Mouse (Mus musculus) cortical plate, adult 2 months (tissue): ENCODE data around the gene P4ha3.

ENCODE experiments used
- CTCF ChIP-seq: fragments of 200-500 bp; IDR thresholded peaks from 2 replicates; pipeline ENCODE4 v1.5.1; 2011; ENCODE audit warnings: mild to moderate bottlenecking, control low read depth, low read length; ENCODE audit not compliant: insufficient read depth; ENCODE audit errors: extremely low read depth
- POLR2A ChIP-seq: fragments of 200-500 bp; IDR thresholded peaks from 2 replicates; pipeline ENCODE4 v1.6.1; 2011; ENCODE audit warnings: mild to moderate bottlenecking, low read length, control low read depth; ENCODE audit not compliant: insufficient read depth; ENCODE audit errors: extremely low read depth

DNA sequence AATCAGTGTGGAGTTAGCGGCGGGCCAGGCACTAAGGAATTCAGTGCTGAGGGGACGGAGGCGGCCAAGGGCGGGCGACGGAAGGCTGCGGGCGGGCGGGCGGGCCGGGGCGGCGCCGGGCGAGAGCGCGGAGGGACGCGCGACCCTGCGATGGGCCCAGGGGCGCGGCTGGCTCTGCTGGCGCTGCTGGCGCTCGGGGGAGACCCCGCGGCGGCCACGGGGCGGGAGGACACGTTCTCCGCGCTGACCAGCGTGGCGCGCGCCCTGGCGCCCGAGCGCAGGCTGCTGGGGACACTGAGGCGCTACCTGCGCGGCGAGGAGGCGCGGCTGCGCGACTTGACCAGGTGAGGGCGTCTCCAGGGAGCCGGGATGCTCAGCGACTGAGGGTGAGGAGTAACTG lies at the start of gene P4ha3:
- TF ChIP-seq POLR2A (no peak), CTCF (no peak)
